Mouse (Mus musculus) heart, postnatal 4 days (tissue): ENCODE results near the gene Zfp606. TPM values are rescaled to one million over a fixed set of nuclear protein-coding genes. Genes with fewer than 3 reads are reported as not detected.

ENCODE experiments used
- DNase-seq: peaks from one replicate; pipeline ENCODE4 v3.0.0; 2021
- total RNA-seq, 2 experiments: library from RNA; stranded (reverse); gene quantifications; 2 replicates each; pipeline ENCODE4 v1.2.3; 2021

Gene Zfp606
- total RNA-seq = 10 to 100 TPM; 13.7 to 16.0 TPM

DNA sequence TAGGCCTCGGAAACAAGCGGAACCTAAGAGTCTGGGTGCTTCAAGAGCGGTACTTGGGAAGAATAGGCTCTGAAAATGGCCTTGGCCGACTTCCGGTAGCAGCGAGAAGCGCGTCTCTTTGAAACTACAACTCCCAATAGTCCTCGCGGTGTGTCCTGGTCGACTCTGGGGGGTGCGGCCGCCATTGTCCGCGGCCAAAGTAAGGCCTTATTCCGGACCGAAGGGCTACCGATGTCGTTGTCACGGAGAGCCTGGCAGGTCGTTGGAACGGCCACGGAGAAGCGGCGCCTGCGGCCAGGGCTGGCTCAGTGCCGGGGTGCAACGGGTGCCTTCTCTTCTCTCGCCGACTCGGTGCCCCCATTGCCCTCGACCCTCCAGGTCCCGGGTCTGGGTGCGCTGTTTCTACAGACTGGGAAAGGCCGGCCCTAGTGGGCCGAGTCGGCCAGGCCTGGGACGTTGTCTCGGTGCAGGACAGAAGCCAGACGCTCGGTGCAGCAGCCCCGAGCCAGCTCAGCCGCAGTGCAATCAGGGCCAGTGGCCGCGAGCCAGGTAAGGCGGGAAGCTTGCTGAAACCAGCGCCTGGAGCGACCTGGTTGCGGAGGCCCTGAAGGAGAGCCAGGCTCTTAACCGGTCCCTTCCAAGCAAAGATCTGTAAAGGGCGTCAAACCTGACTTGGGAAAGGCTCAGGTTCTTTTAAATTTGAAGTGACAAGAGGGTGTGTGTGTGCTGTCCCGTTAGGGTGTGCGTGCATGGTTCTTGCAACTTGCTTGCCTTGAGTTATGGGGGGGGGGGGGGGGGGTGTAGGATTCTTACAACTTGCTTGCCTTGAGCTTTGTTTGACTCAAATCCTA lies at the start of gene Zfp606:
Zfp606 (plus strand) TSS at position 136 of the 851 bp plus-strand sequence.
- DNase-seq = peak; percentile 87

DNA sequence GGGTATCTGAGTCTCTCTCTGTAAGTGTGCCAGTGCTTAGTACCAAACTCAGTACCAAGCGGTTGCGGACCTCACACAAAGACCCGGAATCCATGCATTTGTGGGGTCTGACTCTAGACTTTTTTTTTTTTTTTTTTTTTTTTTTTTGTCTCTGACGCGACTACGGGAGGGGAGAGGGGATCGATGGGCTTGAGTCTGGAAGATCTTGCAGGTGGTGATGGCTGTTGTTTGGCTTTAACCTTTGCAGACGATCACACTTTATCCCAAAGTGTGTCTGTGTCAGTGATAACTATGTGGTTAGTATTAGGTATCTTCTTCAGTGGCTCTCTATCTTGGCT lies 885 bp downstream of the Zfp606 start:
- DNase-seq = no peak

DNA sequence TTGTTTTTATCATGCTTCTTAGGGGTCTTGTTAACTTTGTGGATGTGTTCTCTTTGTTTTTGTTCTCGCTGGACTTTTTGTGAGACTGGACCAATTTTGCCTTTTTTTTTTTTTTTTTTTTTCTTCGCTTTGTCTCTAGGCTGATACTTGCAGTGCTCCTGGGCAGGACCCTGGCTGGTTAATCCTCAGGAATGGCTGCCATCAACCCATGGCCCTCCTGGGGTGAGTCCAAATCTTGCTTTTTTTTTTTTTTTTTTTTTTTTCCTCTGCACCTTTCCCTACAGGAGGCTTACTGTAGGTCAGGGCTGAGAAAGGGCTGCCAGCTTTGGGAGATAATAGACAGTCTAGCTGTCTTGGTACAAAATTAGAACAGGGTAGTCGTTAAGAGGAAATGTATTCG lies 1.4 kb downstream of the Zfp606 start:
- no peak for DNase-seq

GRCm38 (mm10) chr7:12483771-12484170 lies 5.7 kb downstream of the Zfp606 start:
- DNase-seq = no peak

DNA sequence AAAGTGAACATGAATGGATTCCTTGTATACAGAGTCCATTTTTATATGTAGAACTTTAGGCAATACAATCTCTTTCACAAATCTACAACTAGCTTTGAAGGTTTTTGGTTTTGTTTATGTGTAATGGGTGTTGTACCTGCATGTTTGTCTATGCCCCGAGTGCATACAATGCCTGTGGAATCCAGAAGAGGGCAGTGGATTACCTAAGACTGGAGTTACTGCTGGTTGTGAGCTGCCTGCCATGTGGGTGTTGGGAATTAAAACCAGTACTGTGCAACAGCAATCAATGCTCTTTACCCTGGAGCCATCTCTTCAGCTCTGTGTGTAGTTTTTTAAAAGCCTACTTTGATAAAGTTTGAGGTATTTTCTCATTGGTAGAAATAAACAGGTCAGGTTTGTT lies 7.9 kb downstream of the Zfp606 start:
- DNase-seq = no peak

DNA sequence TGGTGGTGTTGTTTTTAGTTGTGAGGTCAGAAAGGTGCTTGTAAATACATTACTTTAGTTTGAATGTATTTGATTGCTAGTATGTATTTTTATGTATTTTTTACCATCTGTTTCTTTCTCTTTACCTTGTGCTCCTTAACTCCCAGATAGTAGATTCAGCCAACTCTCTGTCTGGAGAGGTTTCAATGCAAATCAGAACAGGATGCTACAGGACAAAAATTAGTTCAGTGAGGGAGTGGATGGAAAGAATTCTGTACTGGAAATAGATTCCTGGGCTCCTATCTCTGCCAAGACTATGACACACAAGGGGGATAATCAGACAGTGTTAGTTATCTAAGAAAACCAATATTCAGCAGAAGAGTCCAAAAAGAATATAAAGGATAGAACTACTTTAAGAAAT lies 8.6 kb downstream of the Zfp606 start:
- DNase-seq = no peak

GRCm38 (mm10) chr7:12510913-12511312 lies 32.8 kb downstream of the Zfp606 start:
- no peak for DNase-seq

DNA sequence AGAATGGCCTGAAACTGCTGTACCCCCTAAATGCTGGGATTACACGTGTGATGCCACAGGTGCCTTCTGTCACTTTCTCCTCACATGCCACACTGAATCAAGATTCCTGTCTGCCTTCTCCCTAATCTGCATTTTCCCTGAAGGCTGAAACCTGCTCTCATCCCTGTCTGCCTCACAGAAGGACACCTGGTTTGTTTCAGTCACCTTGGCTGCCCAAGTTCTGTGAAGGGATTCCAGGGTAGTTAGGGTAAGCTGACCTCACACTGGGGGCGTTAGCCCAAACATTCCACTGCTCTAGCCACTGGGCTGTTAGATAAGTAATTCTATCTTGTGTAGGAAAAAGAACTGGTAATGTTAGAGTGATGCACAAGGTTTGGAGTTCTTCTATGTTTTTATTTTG lies 34.1 kb downstream of the Zfp606 start, which contains the start of gene 2900092C05Rik:
2900092C05Rik (plus strand) TSS at position 301 of the 400 bp plus-strand sequence.
- no peak for DNase-seq

Other genes starting within 250 kb of the Zfp606 start
- gene Vmn1r81, start 210.0 kb upstream of the Zfp606 start, total RNA-seq = not detected
- not detected for gene Vmn1r82, start 177.9 kb upstream of the Zfp606 start, total RNA-seq
- not detected for gene Vmn1r83, start 148.8 kb upstream of the Zfp606 start, total RNA-seq
- not detected for gene Vmn1r84, start 109.0 kb upstream of the Zfp606 start, total RNA-seq
- gene Zfp551, start 55.5 kb upstream of the Zfp606 start, total RNA-seq = 1 to 10 TPM; 2.6 to 2.7 TPM
- gene 2900092C05Rik, start 34.2 kb downstream of the Zfp606 start, total RNA-seq = not detected
- gene Vmn2r53, start 130.5 kb downstream of the Zfp606 start, total RNA-seq = under 1 TPM; under 0.01 to 0.05 TPM
- gene Vmn2r54, start 162.0 kb downstream of the Zfp606 start, total RNA-seq = not detected
- gene Vmn2r55, start 206.7 kb downstream of the Zfp606 start, total RNA-seq = not detected